Mouse (Mus musculus): ENCODE measurements around the gene Angel2.

Gene Angel2

DNA sequence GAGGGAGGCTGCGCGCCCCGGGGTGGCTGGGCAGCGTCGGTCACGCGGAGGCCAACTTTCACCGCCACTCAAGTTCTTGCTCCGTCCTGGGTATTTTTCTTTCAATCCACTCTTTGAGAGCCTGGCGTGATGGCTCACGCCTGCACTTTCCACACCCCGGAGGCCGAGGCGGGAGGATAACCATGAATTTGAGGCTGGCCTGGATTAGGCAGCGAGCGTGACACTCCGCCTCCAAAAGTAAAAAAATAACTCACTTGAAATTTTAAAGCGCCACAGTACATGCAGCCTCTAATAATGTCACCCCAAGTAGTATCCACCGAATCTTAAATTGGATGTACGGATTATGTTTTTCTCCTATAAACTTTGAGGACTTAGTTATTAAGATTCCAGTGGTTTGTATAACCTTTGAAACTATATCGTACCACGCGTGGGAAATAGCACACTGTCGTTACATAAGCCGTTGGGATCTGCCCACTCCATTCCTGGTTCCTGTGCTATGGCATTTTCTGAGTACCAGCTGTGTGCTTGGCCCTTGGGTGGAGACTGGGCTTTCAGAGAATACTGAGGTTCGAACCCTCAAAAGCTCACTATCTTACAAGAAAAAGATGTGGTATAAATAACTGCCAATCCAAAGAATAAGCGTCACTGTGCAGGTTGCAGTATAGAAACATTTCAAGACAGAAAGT is 4.2 kb downstream of the Angel2 start:
- DNase-seq (ENCODE audit: low read depth, low spot score) = peak; percentile 58

DNA sequence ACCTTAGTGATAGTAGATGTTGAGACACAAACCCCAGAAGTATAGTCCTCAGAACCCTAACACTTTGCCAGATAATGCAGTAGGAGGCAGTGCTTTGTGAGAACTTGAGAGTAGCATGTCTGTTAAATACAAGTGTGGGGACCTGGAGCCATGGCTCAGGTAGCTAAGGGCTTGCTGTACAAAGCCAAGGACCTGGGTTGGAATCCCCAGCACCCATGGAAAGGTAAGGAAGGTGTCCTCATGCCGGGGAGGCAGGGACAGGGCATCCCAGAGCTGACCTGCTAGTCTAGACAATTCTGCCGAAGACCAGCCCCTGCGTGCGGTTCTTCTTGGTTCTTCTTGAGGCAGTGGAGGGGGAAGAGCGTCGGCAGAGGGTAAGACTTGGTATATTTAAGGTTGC is 5.3 kb downstream of the Angel2 start:
- no peak for DNase-seq (ENCODE audit: low read depth, low spot score)

- DNase-seq (ENCODE audit: low read depth, low spot score) = no peak
Observed at GRCm38 (mm10) chr1:190939803-190940202, 14.9 kb downstream of the Angel2 start.

- peak; percentile 63 for DNase-seq (ENCODE audit: low read depth, low spot score)
Observed at GRCm38 (mm10) chr1:190944109-190944760, 19.3 kb downstream of the Angel2 start.

DNA sequence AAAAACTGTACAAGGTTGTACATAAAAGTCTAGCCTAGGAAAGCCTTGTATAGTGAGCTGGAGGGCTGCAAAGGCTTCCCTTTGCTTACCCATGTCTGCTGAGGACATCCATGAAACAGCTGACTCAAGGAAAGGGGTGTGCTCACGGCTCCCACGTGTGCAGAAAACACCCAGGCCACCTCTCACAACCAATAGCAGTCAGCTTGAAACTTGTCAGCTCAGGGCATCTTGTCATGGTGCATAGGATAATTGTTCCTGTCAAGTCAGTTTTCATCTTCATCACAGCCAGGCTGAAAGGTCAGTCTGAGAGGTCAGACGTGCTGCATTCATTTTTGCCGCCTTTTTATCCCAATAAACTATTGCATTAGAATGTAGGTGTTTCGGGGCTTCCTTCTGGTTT is 23.1 kb downstream of the Angel2 start:
- no peak for DNase-seq (ENCODE audit: low read depth, low spot score)

GRCm38 (mm10) chr1:190948439-190948838 is 23.5 kb downstream of the Angel2 start:
- DNase-seq (ENCODE audit: low read depth, low spot score) = no peak

DNA sequence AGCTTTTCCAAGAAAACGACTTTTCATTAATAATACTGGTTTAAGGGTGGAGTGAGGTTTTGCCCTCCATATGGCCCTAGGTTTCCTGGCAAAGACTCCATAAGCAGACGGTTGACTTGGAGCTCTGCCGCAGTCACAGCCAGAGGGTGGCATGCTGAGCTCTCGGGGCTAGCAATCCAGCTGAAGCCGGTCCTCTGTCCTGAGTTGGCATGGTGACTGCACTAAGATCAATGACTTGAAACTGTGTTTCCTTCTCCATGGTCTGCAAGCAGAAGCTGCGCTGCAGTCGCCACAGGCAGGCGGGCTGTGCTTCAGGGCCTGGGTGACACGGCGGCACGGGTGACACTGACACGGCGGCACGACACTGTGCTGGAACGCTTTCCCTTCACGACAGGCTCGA is 23.9 kb downstream of the Angel2 start:
- no peak for DNase-seq (ENCODE audit: low read depth, low spot score)

- DNase-seq (ENCODE audit: low read depth, low spot score) = no peak
Observed at GRCm38 (mm10) chr1:190951014-190951413, 26.1 kb downstream of the Angel2 start.

DNA sequence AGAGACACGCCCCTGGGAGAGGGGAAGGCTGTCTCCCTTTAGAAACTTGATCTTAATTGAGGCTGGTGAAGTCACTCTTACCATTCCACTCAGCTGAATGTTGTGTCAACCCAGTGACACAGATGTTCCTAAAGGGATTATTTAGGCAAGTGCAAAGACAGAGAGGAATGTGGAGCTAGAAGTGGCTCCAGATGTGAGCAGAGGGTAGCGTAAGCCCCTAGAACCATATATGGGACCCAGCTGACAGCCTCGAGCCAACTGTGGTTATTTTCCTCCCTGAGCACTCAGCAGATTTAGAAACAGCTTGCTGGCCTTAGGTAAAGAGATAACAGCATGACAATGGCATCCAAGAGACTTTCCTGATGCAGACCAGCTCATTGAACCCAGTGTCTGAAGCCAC is 28.1 kb downstream of the Angel2 start:
- no peak for DNase-seq (ENCODE audit: low read depth, low spot score)

- no peak for DNase-seq (ENCODE audit: low read depth, low spot score)
Observed at GRCm38 (mm10) chr1:190958821-190959220, 33.9 kb downstream of the Angel2 start.

- no peak for DNase-seq (ENCODE audit: low read depth, low spot score)
Observed at GRCm38 (mm10) chr1:190962760-190963159, 37.8 kb downstream of the Angel2 start.

DNA sequence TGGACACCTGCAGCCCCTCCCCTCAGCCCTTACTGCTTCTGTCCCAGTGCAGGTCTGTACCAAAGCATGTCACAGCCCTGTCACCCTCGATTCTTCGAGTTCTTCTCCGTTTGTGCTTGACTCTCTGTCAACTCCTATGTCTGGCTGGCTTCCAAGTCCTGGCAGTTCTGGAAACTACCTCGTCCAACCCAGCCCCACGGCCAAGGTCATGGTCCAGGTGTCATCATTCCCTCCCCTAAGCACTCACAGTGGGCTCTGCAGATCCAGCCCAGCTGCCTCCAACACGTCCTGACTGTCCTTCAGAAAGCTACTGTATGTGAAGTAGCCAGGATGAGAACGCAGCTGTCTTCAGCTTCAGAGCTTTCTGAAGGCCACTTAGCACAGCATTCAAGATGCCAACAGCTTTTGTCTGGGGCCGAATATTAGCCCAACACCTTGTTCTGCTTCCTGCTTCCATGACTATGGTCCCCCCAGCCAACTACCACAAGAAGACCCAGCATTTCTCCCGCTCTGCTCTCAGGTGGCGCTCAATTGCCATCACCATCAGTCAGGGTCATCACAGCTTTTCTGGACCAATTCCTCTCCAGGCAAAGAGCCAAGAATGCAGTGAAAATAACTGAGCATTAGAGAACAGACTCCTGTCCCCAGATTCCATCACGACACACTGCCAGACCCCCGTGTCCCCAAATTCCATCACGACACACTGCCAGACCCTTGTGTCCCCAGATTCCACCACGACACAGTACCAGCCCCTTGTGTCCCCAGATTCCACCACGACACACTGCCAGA is 40.3 kb downstream of the Angel2 start:
- no peak for DNase-seq (ENCODE audit: low read depth, low spot score)

DNA sequence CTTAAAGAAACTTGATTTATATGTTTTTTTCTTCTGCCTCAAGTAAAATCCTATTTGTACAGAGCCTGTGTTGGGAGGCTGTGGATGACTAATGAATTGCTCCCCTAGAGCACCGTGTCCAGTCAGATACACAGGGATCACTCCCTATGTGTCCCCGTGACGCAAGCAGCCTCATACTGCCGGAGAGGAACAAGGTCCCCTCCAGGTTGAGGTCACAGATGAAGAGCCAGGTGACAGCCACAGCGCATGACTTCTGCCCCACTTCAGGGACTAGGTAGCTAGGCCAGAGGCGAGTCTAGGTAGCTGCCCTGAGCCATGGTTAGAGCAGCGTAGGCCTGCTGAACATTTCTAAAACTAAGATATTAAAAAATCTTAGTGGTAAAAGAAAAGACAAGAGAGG is 43.1 kb downstream of the Angel2 start:
- no peak for DNase-seq (ENCODE audit: low read depth, low spot score)

- DNase-seq (ENCODE audit: low read depth, low spot score) = no peak
Observed at GRCm38 (mm10) chr1:190971708-190972610, 47.0 kb downstream of the Angel2 start.

DNA sequence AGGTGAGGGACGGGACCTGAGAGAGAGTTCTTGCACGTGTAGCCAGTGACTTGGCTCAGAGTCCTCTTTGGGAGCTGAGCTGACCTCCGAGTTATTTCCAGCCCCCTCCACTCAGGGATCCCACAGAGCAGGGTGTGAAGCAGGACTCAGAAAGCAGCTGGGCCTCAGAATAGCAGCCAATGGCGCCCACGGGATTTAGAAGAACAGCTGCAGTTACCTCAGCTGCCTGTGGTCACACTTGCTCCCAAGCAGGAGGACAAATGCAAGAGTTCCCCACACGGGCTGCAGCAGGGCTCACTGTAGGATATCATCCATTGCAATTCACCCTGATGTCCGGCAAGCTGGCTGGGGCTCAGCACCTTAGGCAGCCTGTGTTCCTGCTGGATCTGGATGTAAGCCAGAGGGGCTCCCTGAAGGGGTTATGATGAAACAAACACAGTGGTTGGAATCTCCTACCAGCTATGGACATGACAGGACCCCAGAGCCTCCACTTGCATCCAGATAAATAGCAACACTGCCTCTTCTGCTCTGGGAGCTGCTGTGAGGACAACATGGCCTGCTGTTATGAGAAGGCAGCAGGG is 47.8 kb downstream of the Angel2 start:
- no peak for DNase-seq (ENCODE audit: low read depth, low spot score)

GRCm38 (mm10) chr1:190974191-190974590 is 49.3 kb downstream of the Angel2 start:
- no peak for DNase-seq (ENCODE audit: low read depth, low spot score)

GRCm38 (mm10) chr1:190974833-190975232 is 49.9 kb downstream of the Angel2 start:
- no peak for DNase-seq (ENCODE audit: low read depth, low spot score)

- no peak for DNase-seq (ENCODE audit: low read depth, low spot score)
Observed at GRCm38 (mm10) chr1:190976887-190977573, 52.1 kb downstream of the Angel2 start.

DNA sequence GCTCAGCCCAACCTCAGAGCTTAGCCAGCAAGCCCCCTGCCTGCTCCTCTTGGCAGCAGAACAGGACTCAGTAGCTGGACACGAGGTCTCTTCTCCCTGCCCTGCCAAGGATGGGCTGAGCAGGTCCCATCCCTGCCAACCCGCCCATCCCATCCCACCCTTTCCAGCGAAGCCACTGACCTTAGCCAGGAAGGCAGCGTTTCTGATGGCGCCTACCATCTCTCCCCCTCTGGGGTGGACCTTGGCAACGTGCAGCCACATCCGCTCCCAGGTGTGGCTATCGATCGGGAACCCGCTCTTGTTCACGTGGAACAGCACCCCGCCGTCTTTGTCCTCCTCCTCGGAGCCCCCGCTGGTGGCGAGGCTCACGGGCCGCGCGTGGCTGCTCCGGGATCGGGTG is 53.1 kb downstream of the Angel2 start:
- peak; percentile 33 for DNase-seq (ENCODE audit: low read depth, low spot score)

DNA sequence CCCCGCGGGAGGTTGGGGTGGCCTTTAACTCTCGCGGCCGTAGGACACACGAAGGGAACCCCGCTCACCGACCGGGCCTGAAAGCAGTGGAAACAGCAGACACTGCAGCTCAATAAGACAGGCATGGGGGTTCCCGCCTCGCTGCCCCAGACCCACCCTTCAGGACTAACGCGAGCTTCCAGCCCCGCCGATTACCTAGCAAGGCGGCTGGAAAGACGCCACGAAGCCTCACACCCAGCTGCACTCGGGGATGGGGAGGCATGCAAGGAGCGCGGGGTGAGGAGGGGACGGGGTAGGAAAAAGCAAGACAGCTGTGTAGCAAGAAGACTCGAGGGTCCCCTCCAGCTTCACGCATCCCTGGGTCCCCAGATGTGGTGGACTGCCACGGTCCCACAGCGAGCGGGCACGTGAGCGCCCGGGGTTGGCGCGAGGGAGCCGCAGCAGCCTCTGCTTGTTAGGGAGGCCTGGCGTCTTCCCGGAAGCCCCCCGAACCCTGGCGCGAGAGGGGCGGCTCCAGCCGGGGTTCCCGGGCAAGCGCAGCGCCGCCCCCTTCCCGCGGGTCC is 53.7 kb downstream of the Angel2 start:
- peak; percentile 47 for DNase-seq (ENCODE audit: low read depth, low spot score)
